Mouse (Mus musculus): ENCODE data around the gene Rps6ka5. TPM values are rescaled to one million over a fixed set of nuclear protein-coding genes. Genes with fewer than 3 reads are reported as not detected.

Gene Rps6ka5
- polyA plus RNA-seq, 1 experiment from 2014 or later, result 4.9 TPM

DNA sequence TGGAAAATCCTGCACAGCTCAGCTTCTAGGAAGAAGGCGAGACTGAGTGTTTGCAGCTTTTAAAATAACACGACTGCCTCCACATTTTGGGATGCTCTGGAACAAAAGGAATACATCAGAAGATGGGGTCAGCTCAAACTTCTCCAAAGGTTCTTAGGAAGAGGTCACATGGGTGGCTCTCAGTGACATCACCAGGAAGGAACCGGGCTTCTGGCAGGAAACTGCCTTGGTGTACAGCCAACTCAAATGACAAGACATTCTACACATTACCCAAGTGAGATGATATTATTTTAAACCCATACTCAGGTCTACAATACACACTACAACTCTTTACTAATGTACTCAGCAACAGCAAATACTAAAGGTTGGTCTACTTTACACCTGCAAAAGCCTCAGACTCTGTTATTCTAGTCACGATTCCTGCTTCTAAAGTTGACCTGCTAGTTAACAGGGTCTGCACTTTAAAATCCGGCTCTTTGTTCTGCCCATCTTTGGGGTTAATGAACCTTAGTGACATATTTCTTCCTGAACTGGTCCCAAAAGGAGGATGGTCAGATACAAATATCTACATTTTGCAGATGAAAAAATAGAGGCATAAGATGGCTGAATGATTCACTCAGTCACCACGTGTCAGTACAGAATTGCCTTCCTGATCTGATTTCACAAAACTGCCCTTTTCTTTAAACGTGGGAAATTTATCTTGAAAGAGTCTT is 188.2 kb downstream of the Rps6ka5 start:
- no peaks in the 10 kb centered on the region for H3K36me3 ChIP-seq
- no peak overlapping the region for H3K4me3 ChIP-seq (replicated peaks)
- H3K27me3 ChIP-seq (replicated peaks), result no peaks in the 10 kb centered on the region
- 0 out of 2 replicates have a peak, but pooled peaks cover 6% of the 10 kb centered on the region for H3K4me1 ChIP-seq
- no peaks in the 10 kb centered on the region for H3K9me3 ChIP-seq (replicated peaks)
- H3K27ac ChIP-seq (replicated peaks), result no peak overlapping the region
- H3K4me2 ChIP-seq, result no peak overlapping the region
- no peak overlapping the region for H3K9ac ChIP-seq (replicated peaks)
- WGBS, result 63% methylated on average over 7 of the region's 7 CpGs
- ATAC-seq (ENCODE audit: low FRiP score), result no peak

DNA sequence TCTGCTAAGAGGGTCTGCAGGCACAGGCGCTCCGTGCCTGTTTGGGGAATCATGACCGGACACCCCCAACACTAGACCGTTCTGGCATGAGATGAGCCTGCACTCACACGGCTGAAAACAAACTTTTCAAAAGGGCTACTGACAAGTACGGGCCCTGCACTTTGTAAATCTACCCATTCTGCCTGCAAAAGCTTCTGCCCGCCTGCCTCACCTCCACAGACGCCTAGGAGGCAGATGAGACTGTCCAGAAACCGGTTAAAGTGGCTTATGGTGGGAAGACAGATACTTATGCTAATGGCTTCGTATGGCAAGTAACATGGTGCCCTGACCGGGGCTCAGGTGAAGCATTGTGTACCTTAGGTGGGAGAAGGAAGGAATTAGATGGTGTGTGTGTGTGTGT is 189.7 kb downstream of the Rps6ka5 start:
- WGBS, result 84% methylated on average over 11 of the region's 11 CpGs
- Histone ChIP-seq H3K4me3 (replicated peaks) (no peak overlapping the region), H3K4me2 (no peak overlapping the region), H3K27me3 (replicated peaks) (no peaks in the 10 kb centered on the region), H3K9me3 (replicated peaks) (no peaks in the 10 kb centered on the region), H3K9ac (replicated peaks) (no peak overlapping the region), H3K27ac (replicated peaks) (no peak overlapping the region), H3K4me1 (0 out of 2 replicates have a peak, but pooled peaks cover 6% of the 10 kb centered on the region), H3K36me3 (no peaks in the 10 kb centered on the region)
- ATAC-seq (ENCODE audit: low FRiP score), result no peak

DNA sequence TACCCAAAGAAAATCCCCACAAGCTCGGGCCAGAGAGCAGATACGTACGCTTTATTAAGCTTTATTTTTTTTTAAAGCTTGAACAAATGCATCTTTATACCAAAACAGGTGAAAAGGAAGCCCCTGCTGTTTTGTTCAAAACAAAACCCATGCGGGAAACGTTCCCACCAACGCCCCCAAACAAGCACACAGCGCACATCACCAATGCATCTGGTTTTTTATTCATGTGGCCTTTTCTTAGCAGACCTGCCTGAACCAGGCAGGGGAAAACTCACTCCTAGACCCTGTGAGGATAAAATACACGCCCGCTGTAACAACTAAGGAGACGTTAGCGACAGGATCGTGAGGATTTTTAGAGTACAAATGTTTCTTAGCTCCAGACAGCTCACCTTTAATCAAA is 191.8 kb downstream of the Rps6ka5 start:
- Histone ChIP-seq H3K4me3 (replicated peaks) (no peak overlapping the region), H3K27ac (replicated peaks) (no peak overlapping the region), H3K9ac (replicated peaks) (no peak overlapping the region), H3K4me2 (no peak overlapping the region), H3K27me3 (replicated peaks) (no peaks in the 10 kb centered on the region), H3K4me1 (0 out of 2 replicates have a peak, but pooled peaks cover 6% of the 10 kb centered on the region), H3K9me3 (replicated peaks) (no peaks in the 10 kb centered on the region), H3K36me3 (no peaks in the 10 kb centered on the region)
- 50% methylated on average over 12 of the region's 12 CpGs for WGBS
- no peak for ATAC-seq (ENCODE audit: low FRiP score)

DNA sequence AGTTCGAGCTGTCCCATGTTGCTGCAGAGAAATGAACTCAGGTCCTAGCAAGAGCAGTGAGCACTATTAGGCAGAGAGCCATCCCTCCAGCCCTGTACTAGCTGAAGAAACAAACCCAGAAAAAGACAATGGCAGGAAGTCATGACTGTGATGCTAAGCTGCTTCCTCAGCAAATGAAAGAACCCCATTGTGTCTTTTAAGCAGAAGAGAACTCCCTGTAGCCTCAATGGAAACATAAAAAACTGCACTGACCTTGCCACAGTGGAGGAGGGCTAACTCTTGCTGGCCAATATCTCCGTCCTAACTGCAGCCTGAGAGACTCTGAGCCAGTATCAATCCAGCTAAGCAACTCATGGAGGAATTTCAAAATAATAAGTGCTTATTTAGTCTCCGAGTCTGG is 192.8 kb downstream of the Rps6ka5 start:
- 0 out of 2 replicates have a peak overlapping the region, but pooled peaks have one; percentile 5 for H3K27ac ChIP-seq (replicated peaks)
- 38% methylated on average over 3 of the region's 3 CpGs for WGBS
- H3K36me3 ChIP-seq, result no peaks in the 10 kb centered on the region
- H3K4me1 ChIP-seq, result peaks cover 8% of the 10 kb centered on the region; the same call in 1 of the 2 replicates
- no peak overlapping the region for H3K9ac ChIP-seq (replicated peaks)
- no peak for ATAC-seq (ENCODE audit: low FRiP score)
- no peaks in the 10 kb centered on the region for H3K9me3 ChIP-seq (replicated peaks)
- no peak overlapping the region for H3K4me3 ChIP-seq (replicated peaks)
- no peak overlapping the region for H3K4me2 ChIP-seq
- H3K27me3 ChIP-seq (replicated peaks), result no peaks in the 10 kb centered on the region

DNA sequence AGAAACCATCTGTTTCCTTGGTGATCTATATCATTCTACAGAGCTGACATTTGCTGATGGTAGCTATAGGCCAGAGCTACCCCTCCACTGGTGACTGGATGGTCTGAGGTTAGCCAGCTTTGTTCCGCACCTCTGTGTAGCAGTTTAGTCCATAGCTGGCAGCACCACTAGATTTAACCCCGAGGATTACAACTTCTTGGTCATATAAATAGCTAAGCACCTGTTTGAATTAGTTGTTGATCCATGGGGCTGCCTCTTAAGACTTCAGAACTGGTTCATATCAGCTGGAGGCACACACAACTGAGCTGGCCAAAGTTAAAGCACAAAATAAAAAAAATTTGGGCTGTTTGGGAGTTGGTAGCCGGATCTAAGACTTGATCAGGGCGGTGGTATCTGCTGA is 193.6 kb downstream of the Rps6ka5 start:
- Histone ChIP-seq H3K36me3 (no peaks in the 10 kb centered on the region), H3K4me3 (replicated peaks) (no peak overlapping the region), H3K27ac (replicated peaks) (no peak overlapping the region), H3K4me2 (no peak overlapping the region), H3K9me3 (replicated peaks) (no peaks in the 10 kb centered on the region), H3K27me3 (replicated peaks) (no peaks in the 10 kb centered on the region), H3K9ac (replicated peaks) (no peak overlapping the region), H3K4me1 (peaks cover 15% of the 10 kb centered on the region)
- WGBS, result 86% methylated on average over 4 of the region's 4 CpGs
- no peak for ATAC-seq (ENCODE audit: low FRiP score)

DNA sequence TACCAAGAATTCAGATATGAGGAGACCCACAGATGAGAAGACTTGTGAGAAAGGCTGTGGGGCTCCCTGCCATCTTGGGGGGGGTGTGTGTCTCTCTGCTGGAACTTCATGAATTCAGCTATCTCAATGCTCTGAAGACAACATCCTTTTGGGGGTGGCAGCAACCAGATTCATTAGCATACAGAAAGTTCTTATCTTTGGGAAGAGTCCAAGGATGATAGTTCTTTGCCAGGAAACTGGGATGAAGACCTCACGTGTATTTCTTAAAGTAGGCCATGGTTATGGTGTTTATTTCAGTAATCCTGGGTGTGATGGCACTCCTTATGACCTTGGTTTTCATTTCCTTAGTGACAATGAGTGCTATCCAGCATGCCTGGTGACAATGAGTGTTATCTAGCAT is 195.0 kb downstream of the Rps6ka5 start:
- ATAC-seq (ENCODE audit: low FRiP score), result no peak
- Histone ChIP-seq H3K27ac (replicated peaks) (no peak overlapping the region), H3K4me3 (replicated peaks) (no peak overlapping the region), H3K9me3 (replicated peaks) (no peaks in the 10 kb centered on the region), H3K36me3 (no peaks in the 10 kb centered on the region), H3K4me2 (no peak overlapping the region), H3K9ac (replicated peaks) (no peak overlapping the region), H3K27me3 (replicated peaks) (no peaks in the 10 kb centered on the region), H3K4me1 (peaks cover 30% of the 10 kb centered on the region)
- WGBS, result 74% methylated on average over 1 of the region's 1 CpGs

DNA sequence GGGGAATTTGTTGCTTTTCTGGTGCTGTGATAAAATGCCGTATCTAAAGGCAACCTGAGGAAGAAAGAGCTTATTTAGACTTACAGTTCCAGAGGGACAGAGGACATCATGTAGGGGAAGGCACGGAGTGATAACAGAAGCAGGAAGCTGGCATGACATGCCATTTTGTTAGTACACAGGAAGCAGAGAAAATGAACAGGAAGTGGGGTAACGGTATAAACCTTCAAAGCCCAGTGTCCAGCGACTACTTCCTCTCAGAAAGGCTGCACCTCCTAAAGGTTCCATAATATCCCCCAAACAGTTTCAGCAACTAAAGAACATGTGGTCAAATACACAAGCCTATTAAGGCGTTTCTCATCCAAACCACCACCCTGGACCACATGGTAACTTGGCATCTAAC is 195.9 kb downstream of the Rps6ka5 start:
- Histone ChIP-seq H3K27ac (replicated peaks) (no peak overlapping the region), H3K4me3 (replicated peaks) (no peak overlapping the region), H3K9ac (replicated peaks) (no peak overlapping the region), H3K9me3 (replicated peaks) (no peaks in the 10 kb centered on the region), H3K36me3 (no peaks in the 10 kb centered on the region), H3K27me3 (replicated peaks) (no peaks in the 10 kb centered on the region), H3K4me1 (peaks cover 33% of the 10 kb centered on the region), H3K4me2 (no peak overlapping the region)
- ATAC-seq (ENCODE audit: low FRiP score), result no peak
- WGBS, result 88% methylated on average over 5 of the region's 5 CpGs

DNA sequence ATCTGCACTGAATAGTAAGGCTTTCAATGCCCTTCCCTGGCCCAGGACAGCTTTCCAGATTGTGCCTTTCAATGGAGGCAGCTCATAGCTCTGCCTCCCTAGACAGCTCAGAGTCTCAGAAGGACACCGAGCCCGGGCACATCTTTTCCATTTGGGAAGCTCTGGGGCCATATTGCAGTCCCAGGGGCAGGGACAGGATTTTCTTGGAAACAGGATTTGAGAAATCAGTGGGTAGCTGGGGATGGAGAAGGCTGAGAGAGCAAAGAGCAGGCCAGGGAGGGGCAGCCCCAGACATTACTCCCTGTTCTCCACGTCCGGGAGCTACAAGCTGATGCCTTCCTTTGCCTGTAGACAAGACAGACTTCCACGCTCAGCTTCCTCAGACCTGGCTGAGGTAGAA is 197.1 kb downstream of the Rps6ka5 start:
- no peak overlapping the region for H3K27ac ChIP-seq (replicated peaks)
- no peak overlapping the region for H3K4me3 ChIP-seq (replicated peaks)
- no peaks in the 10 kb centered on the region for H3K9me3 ChIP-seq (replicated peaks)
- no peaks in the 10 kb centered on the region for H3K27me3 ChIP-seq (replicated peaks)
- ATAC-seq (ENCODE audit: low FRiP score), result no peak
- WGBS, result 69% methylated on average over 5 of the region's 5 CpGs
- no peak overlapping the region for H3K4me2 ChIP-seq
- H3K9ac ChIP-seq (replicated peaks), result no peak overlapping the region
- H3K36me3 ChIP-seq, result no peaks in the 10 kb centered on the region
- peaks cover 33% of the 10 kb centered on the region for H3K4me1 ChIP-seq

DNA sequence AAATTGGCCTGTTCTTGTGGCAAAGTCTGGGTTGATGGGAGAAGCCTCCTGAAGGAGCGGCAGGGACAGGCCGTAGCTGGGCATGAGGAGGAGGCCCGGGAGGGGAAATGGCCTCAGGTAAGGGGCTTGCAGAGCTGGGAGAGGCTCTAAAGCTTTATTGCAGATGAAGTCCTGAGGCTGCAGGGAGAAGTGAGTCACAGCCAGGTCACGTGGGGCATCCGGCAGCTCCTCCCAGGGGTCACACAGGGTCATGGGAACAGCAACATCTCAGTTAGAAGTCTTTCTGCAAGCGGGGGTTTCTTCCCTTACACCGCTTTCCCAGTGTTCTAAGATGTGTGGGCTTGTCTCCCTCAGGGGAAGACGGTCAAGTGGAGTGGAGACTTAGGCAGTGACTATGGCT is 197.6 kb downstream of the Rps6ka5 start:
- no peak for ATAC-seq (ENCODE audit: low FRiP score)
- H3K4me2 ChIP-seq, result no peak overlapping the region
- no peak overlapping the region for H3K4me3 ChIP-seq (replicated peaks)
- H3K4me1 ChIP-seq, result peaks cover 28% of the 10 kb centered on the region
- H3K27me3 ChIP-seq (replicated peaks), result no peaks in the 10 kb centered on the region
- no peaks in the 10 kb centered on the region for H3K36me3 ChIP-seq
- WGBS, result 17% methylated on average over 8 of the region's 8 CpGs
- H3K9me3 ChIP-seq (replicated peaks), result no peaks in the 10 kb centered on the region
- no peak overlapping the region for H3K27ac ChIP-seq (replicated peaks)
- H3K9ac ChIP-seq (replicated peaks), result no peak overlapping the region

DNA sequence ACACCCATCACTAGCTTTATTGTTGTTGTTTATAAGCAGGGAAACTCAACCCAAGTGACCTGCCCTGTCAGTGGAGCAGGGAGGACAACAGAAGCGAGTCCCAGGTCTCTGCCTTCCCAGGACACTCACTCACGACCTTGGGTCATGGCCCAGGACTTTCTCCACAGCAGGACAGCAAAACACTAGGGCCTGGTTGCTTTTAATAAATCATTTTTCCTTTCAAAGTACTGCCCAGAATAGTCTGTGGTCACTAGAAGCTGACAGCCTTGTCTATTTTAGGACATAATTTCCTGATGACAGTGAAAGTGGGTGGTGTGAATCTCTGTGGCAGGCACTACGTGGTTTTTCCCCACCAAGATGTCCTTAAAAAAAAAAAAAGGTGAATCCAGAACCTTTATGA is 198.5 kb downstream of the Rps6ka5 start:
- 0 out of 2 replicates have a peak overlapping the region, but pooled peaks have one; percentile 24 for H3K9ac ChIP-seq (replicated peaks)
- no peaks in the 10 kb centered on the region for H3K27me3 ChIP-seq (replicated peaks)
- 27% methylated on average over 3 of the region's 3 CpGs for WGBS
- peak overlapping the region; percentile 62 for H3K4me2 ChIP-seq
- H3K27ac ChIP-seq (replicated peaks), result no peak overlapping the region; the same call in 1 of the 2 replicates
- H3K4me3 ChIP-seq (replicated peaks), result peak overlapping the region; percentile 29
- H3K4me1 ChIP-seq, result peaks cover 26% of the 10 kb centered on the region
- ATAC-seq (ENCODE audit: low FRiP score), result peak; percentile 10; the same call in 1 of the 2 replicates
- no peaks in the 10 kb centered on the region for H3K36me3 ChIP-seq
- H3K9me3 ChIP-seq (replicated peaks), result no peaks in the 10 kb centered on the region

DNA sequence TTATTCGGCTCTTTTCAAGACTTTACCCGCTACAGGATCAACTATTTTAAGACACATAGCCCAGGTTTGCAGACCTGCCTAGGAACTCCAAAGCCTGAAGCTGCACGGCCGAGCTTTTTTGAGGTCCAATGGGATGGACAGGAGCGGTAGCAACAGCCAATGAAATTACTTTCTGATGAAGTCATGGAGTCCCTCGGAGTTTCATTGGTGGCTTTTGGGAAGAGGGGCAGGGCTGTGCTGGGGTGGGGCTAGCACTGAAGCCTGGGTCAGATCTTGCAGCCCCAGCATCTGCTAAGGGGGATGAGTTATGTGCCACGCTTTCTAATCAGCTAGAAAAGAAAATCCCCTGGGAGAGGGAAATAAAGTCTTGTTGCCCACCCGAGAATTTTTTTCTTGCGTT is 199.0 kb downstream of the Rps6ka5 start:
- peak overlapping the region; percentile 29 for H3K4me3 ChIP-seq (replicated peaks)
- ATAC-seq (ENCODE audit: low FRiP score), result peak; percentile 98
- H3K27me3 ChIP-seq (replicated peaks), result no peaks in the 10 kb centered on the region
- peak overlapping the region; percentile 62 for H3K4me2 ChIP-seq
- H3K4me1 ChIP-seq, result peaks cover 26% of the 10 kb centered on the region
- 8% methylated on average over 9 of the region's 9 CpGs for WGBS
- H3K27ac ChIP-seq (replicated peaks), result peak overlapping the region; percentile 64; the same call in 1 of the 2 replicates
- H3K9ac ChIP-seq (replicated peaks), result peak overlapping the region; percentile 40; the same call in 1 of the 2 replicates
- no peaks in the 10 kb centered on the region for H3K36me3 ChIP-seq
- H3K9me3 ChIP-seq (replicated peaks), result no peaks in the 10 kb centered on the region

DNA sequence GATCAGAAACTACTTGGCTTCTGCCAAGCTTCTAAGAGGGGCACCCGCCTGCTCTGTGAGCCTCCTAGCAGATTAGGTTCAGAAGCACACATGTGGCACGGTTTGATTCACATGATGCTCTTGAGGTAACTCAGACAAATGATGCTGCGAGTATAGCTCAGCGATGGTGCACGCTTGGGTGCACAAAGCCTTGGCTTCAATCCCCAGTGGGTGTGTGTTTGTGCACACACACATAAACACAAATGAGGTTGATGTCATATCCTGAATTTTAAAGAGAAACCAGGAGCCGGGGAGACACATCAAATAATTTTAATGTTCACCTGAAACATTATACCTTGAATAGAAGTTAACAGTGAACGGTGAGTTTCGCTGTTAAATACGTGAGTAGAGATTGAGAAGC is 199.5 kb downstream of the Rps6ka5 start:
- Histone ChIP-seq H3K9me3 (replicated peaks) (no peaks in the 10 kb centered on the region), H3K27me3 (replicated peaks) (no peaks in the 10 kb centered on the region), H3K27ac (replicated peaks) (peak overlapping the region; percentile 64; the same call in 1 of the 2 replicates), H3K4me1 (peaks cover 26% of the 10 kb centered on the region), H3K4me2 (peak overlapping the region; percentile 62), H3K4me3 (replicated peaks) (peak overlapping the region; percentile 29), H3K9ac (replicated peaks) (0 out of 2 replicates have a peak overlapping the region, but pooled peaks have one; percentile 40), H3K36me3 (no peaks in the 10 kb centered on the region)
- 47% methylated on average over 9 of the region's 9 CpGs for WGBS
- peak; percentile 37; the same call in 1 of the 2 replicates for ATAC-seq (ENCODE audit: low FRiP score)

Measured in neural tube, embryonic 15.5 days (tissue).